In the genomic region with DNA sequence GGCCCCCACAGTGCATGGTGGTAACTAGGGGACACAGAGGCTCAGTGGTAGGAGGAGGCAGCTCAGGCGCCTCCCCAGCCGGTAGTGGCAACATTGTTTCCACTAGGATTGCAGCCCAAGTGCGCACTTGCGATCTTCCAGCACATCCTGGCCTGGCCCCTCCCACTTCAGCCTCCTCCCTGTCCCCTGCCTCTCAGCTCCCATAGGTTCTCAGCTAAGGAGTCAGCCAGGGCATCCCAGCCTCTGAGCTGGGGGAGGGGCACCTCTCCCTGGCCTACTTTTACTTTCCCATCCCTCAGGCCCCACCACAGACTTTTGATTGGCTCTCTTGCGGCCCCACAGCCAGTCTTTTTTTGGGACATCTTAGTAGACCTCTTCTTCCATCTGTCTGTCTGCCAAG, we compare ENCODE assay signal across 8 mouse cellular contexts. TPM values are rescaled to one million over a fixed set of nuclear protein-coding genes. Genes with fewer than 3 reads are reported as not detected.
DNase-seq lines count a peak whose midpoint lies in the region; ATAC-seq and TF ChIP-seq lines count a peak whose summit lies in the region.

No protein-coding gene starts in this region.

- peaks cover 70% of the 10 kb centered on the region for H3K4me1 ChIP-seq in embryonic facial prominence, embryonic 10.5 days
- peaks cover 20% of the 10 kb centered on the region for H3K4me1 ChIP-seq in heart, postnatal 0 days (ENCODE audit: control insufficient read depth, insufficient read depth)
- H3K4me1 ChIP-seq in limb, embryonic 11.5 days (ENCODE audit: control insufficient read depth, insufficient read depth, low read length), result peaks cover 3% of the 10 kb centered on the region
- H3K4me1 ChIP-seq in forebrain, embryonic 15.5 days, result peaks cover 17% of the 10 kb centered on the region
- no peaks in the 10 kb centered on the region for H3K4me1 ChIP-seq in forebrain, embryonic 14.5 days (ENCODE audit: control insufficient read depth, insufficient read depth, low read length)

- WGBS in embryonic facial prominence, embryonic 10.5 days, result 7% methylated on average over 5 of the region's 5 CpGs
- 17% methylated on average over 5 of the region's 5 CpGs for WGBS in heart, postnatal 0 days
- WGBS in limb, embryonic 11.5 days, result 11% methylated on average over 5 of the region's 5 CpGs
- 11% methylated on average over 5 of the region's 5 CpGs for WGBS in forebrain, embryonic 15.5 days
- 11% methylated on average over 5 of the region's 5 CpGs for WGBS in forebrain, embryonic 14.5 days

- no peak overlapping the region for H3K9ac ChIP-seq in heart, postnatal 0 days (replicated peaks; ENCODE audit: low read depth, low read length)
- H3K9ac ChIP-seq in limb, embryonic 11.5 days (ENCODE audit: low read length), result no peak overlapping the region
- H3K9ac ChIP-seq in forebrain, embryonic 15.5 days (replicated peaks), result no peak overlapping the region
- no peak overlapping the region for H3K9ac ChIP-seq in forebrain, embryonic 14.5 days (ENCODE audit: low read length)

- peak overlapping the region; percentile 35 for H3K4me3 ChIP-seq in embryonic facial prominence, embryonic 10.5 days
- no peak overlapping the region for H3K4me3 ChIP-seq in heart, postnatal 0 days (ENCODE audit: low read depth, low read length)
- H3K4me3 ChIP-seq in limb, embryonic 11.5 days (ENCODE audit: low read depth, low read length), result no peak overlapping the region
- no peak overlapping the region for H3K4me3 ChIP-seq in forebrain, embryonic 15.5 days
- H3K4me3 ChIP-seq in forebrain, embryonic 14.5 days (ENCODE audit: low read depth, low read length), result no peak overlapping the region

- TF ChIP-seq CTCF in heart, postnatal 0 days (IDR thresholded peaks at IDR 0.05; ENCODE audit: low read depth), result no peak

- no peaks in the 10 kb centered on the region for H3K9me3 ChIP-seq in embryonic facial prominence, embryonic 10.5 days
- no peaks in the 10 kb centered on the region for H3K9me3 ChIP-seq in heart, postnatal 0 days (replicated peaks; ENCODE audit: control insufficient read depth, low read length)
- no peaks in the 10 kb centered on the region for H3K9me3 ChIP-seq in limb, embryonic 11.5 days (ENCODE audit: control insufficient read depth, low read length)
- no peaks in the 10 kb centered on the region for H3K9me3 ChIP-seq in forebrain, embryonic 15.5 days
- H3K9me3 ChIP-seq in forebrain, embryonic 14.5 days (replicated peaks; ENCODE audit: control insufficient read depth, low read length), result no peaks in the 10 kb centered on the region

- peak; percentile 23 for ATAC-seq in heart, postnatal 0 days (ENCODE audit: insufficient read depth, low read depth)
- ATAC-seq in limb, embryonic 11.5 days (ENCODE audit: insufficient number of reproducible peaks, low FRiP score, low TSS enrichment, low read depth), result no peak
- ATAC-seq in forebrain, embryonic 15.5 days (replicated peaks), result no peak
- no peak for ATAC-seq in forebrain, embryonic 14.5 days

- H3K27me3 ChIP-seq in embryonic facial prominence, embryonic 10.5 days (replicated peaks; ENCODE audit: low read depth, poor library complexity, severe bottlenecking), result peaks cover 6% of the 10 kb centered on the region; the same call in 1 of the 2 replicates
- H3K27me3 ChIP-seq in heart, postnatal 0 days (ENCODE audit: control insufficient read depth, insufficient read depth, low read length), result no peaks in the 10 kb centered on the region
- no peaks in the 10 kb centered on the region for H3K27me3 ChIP-seq in limb, embryonic 11.5 days (ENCODE audit: control insufficient read depth, insufficient read depth, low read length)
- no peaks in the 10 kb centered on the region for H3K27me3 ChIP-seq in forebrain, embryonic 15.5 days
- H3K27me3 ChIP-seq in forebrain, embryonic 14.5 days (replicated peaks; ENCODE audit: control insufficient read depth, insufficient read depth, low read length), result no peaks in the 10 kb centered on the region

- peak overlapping the region; percentile 31; the same call in 1 of the 2 replicates for H3K27ac ChIP-seq in embryonic facial prominence, embryonic 10.5 days (replicated peaks)
- peak overlapping the region; percentile 32; the same call in 1 of the 2 replicates for H3K27ac ChIP-seq in heart, postnatal 0 days (ENCODE audit: low read depth)
- H3K27ac ChIP-seq in limb, embryonic 11.5 days (replicated peaks; ENCODE audit: low read depth, low read length), result no peak overlapping the region
- H3K27ac ChIP-seq in forebrain, embryonic 15.5 days (replicated peaks), result no peak overlapping the region
- H3K27ac ChIP-seq in forebrain, embryonic 14.5 days (ENCODE audit: low read depth, low read length), result no peak overlapping the region

- peak overlapping the region; percentile 35; the same call in 1 of the 2 replicates for H3K4me2 ChIP-seq in heart, postnatal 0 days (ENCODE audit: low read depth, low read length)
- H3K4me2 ChIP-seq in limb, embryonic 11.5 days (ENCODE audit: low read depth, severe bottlenecking), result peak overlapping the region; percentile 18; the same call in 1 of the 2 replicates
- H3K4me2 ChIP-seq in forebrain, embryonic 15.5 days (replicated peaks), result no peak overlapping the region
- H3K4me2 ChIP-seq in forebrain, embryonic 14.5 days (ENCODE audit: low read length), result no peak overlapping the region

- 0 out of 2 replicates have a peak, but pooled peaks cover 2% of the 10 kb centered on the region for H3K36me3 ChIP-seq in embryonic facial prominence, embryonic 10.5 days (replicated peaks)
- H3K36me3 ChIP-seq in heart, postnatal 0 days (replicated peaks; ENCODE audit: control insufficient read depth, insufficient read depth, low read length), result no peaks in the 10 kb centered on the region
- H3K36me3 ChIP-seq in limb, embryonic 11.5 days (ENCODE audit: control insufficient read depth, insufficient read depth, low read length), result no peaks in the 10 kb centered on the region
- H3K36me3 ChIP-seq in forebrain, embryonic 15.5 days, result no peaks in the 10 kb centered on the region
- no peaks in the 10 kb centered on the region for H3K36me3 ChIP-seq in forebrain, embryonic 14.5 days (ENCODE audit: control insufficient read depth, insufficient read depth, low read length)

- DNase-seq in thymus, postnatal 4 days, result peak; percentile 19
- DNase-seq in thymus, postnatal 36 days, result no peak
- DNase-seq in embryonic facial prominence, embryonic 10.5 days (ENCODE audit: low spot score), result peak; percentile 73
- DNase-seq in heart, postnatal 0 days (ENCODE audit: low spot score), result peak; percentile 73
- DNase-seq in limb, embryonic 11.5 days (ENCODE audit: low spot score), result no peak
- peak; percentile 52 for DNase-seq in ovary, postnatal 36 days (ENCODE audit: low spot score)
- DNase-seq in forebrain, embryonic 14.5 days (ENCODE audit: low spot score), result no peak

- TF ChIP-seq EP300 in heart, postnatal 0 days (IDR thresholded peaks at IDR 0.05; ENCODE audit: low read depth), result no peak

RNA-seq across cellular contexts. Expression of gene Rrp9, which starts 3.9 kb away (rescaled TPM):
- 77.5 and 83.8 TPM in 2 replicates for polyA plus RNA-seq in embryonic facial prominence, embryonic 10.5 days (2016; fragmentation: Nextera tagmentation; extraction: Ambion mirVana)
- 16.5 and 54.6 TPM in 2 replicates for total RNA-seq in heart, postnatal 0 days (2014; rRNA removed; ENCODE audit: low replicate concordance)
- polyA plus RNA-seq in heart, postnatal 0 days (2015; fragmentation: Nextera tagmentation; extraction: Ambion mirVana), result 17.6 and 21.0 TPM in 2 replicates
- 55.4 and 55.7 TPM in 2 replicates for polyA plus RNA-seq in limb, embryonic 11.5 days (2014; fragmentation: Nextera tagmentation; extraction: Ambion mirVana)
- 57.9 and 60.9 TPM in 2 replicates for polyA plus RNA-seq in forebrain, embryonic 15.5 days (2015; fragmentation: Nextera tagmentation; extraction: Ambion mirVana)
- 45.6 and 48.9 TPM in 2 replicates for polyA plus RNA-seq in forebrain, embryonic 14.5 days (2014; fragmentation: Nextera tagmentation; extraction: Ambion mirVana)

RNA-seq across cellular contexts. Expression of gene Parp3, which starts 4.9 kb away (rescaled TPM):
- 1.6 and 3.2 TPM in 2 replicates for polyA plus RNA-seq in embryonic facial prominence, embryonic 10.5 days (2016; fragmentation: Nextera tagmentation; extraction: Ambion mirVana)
- total RNA-seq in heart, postnatal 0 days (2014; rRNA removed; ENCODE audit: low replicate concordance), result 7.2 and 16.7 TPM in 2 replicates
- polyA plus RNA-seq in heart, postnatal 0 days (2015; fragmentation: Nextera tagmentation; extraction: Ambion mirVana), result 2.8 and 2.9 TPM in 2 replicates
- 1.5 and 2.0 TPM in 2 replicates for polyA plus RNA-seq in limb, embryonic 11.5 days (2014; fragmentation: Nextera tagmentation; extraction: Ambion mirVana)
- polyA plus RNA-seq in forebrain, embryonic 15.5 days (2015; fragmentation: Nextera tagmentation; extraction: Ambion mirVana), result 0.41 and 0.47 TPM in 2 replicates
- 0.63 and 0.72 TPM in 2 replicates for polyA plus RNA-seq in forebrain, embryonic 14.5 days (2014; fragmentation: Nextera tagmentation; extraction: Ambion mirVana)

RNA-seq across cellular contexts. Expression of gene Gpr62, which starts 6.2 kb away (rescaled TPM):
- polyA plus RNA-seq in embryonic facial prominence, embryonic 10.5 days (2016; fragmentation: Nextera tagmentation; extraction: Ambion mirVana), result 0.16 and 0.55 TPM in 2 replicates
- not detected in 2 replicates for total RNA-seq in heart, postnatal 0 days (2014; rRNA removed; ENCODE audit: low replicate concordance)
- polyA plus RNA-seq in heart, postnatal 0 days (2015; fragmentation: Nextera tagmentation; extraction: Ambion mirVana), result 0.11 TPM in 1 of 2 replicates, not detected in the other
- polyA plus RNA-seq in limb, embryonic 11.5 days (2014; fragmentation: Nextera tagmentation; extraction: Ambion mirVana), result 0.24 and 0.58 TPM in 2 replicates
- polyA plus RNA-seq in forebrain, embryonic 15.5 days (2015; fragmentation: Nextera tagmentation; extraction: Ambion mirVana), result 0.64 and 0.75 TPM in 2 replicates
- polyA plus RNA-seq in forebrain, embryonic 14.5 days (2014; fragmentation: Nextera tagmentation; extraction: Ambion mirVana), result 0.56 and 0.89 TPM in 2 replicates

RNA-seq across cellular contexts. Expression of gene Pcbp4, which starts 18.8 kb away (rescaled TPM):
- 320 and 346 TPM in 2 replicates for polyA plus RNA-seq in embryonic facial prominence, embryonic 10.5 days (2016; fragmentation: Nextera tagmentation; extraction: Ambion mirVana)
- total RNA-seq in heart, postnatal 0 days (2014; rRNA removed; ENCODE audit: low replicate concordance), result 157 and 188 TPM in 2 replicates
- polyA plus RNA-seq in heart, postnatal 0 days (2015; fragmentation: Nextera tagmentation; extraction: Ambion mirVana), result 40.9 and 44.1 TPM in 2 replicates
- polyA plus RNA-seq in limb, embryonic 11.5 days (2014; fragmentation: Nextera tagmentation; extraction: Ambion mirVana), result 162 and 172 TPM in 2 replicates
- polyA plus RNA-seq in forebrain, embryonic 15.5 days (2015; fragmentation: Nextera tagmentation; extraction: Ambion mirVana), result 251 and 266 TPM in 2 replicates
- 199 and 226 TPM in 2 replicates for polyA plus RNA-seq in forebrain, embryonic 14.5 days (2014; fragmentation: Nextera tagmentation; extraction: Ambion mirVana)

RNA-seq across cellular contexts. Expression of gene Abhd14a, which starts 24.4 kb away (rescaled TPM):
- polyA plus RNA-seq in embryonic facial prominence, embryonic 10.5 days (2016; fragmentation: Nextera tagmentation; extraction: Ambion mirVana), result 40.1 and 40.4 TPM in 2 replicates
- 57.3 and 64.8 TPM in 2 replicates for total RNA-seq in heart, postnatal 0 days (2014; rRNA removed; ENCODE audit: low replicate concordance)
- polyA plus RNA-seq in heart, postnatal 0 days (2015; fragmentation: Nextera tagmentation; extraction: Ambion mirVana), result 45.8 and 47.1 TPM in 2 replicates
- 39.6 and 43.2 TPM in 2 replicates for polyA plus RNA-seq in limb, embryonic 11.5 days (2014; fragmentation: Nextera tagmentation; extraction: Ambion mirVana)
- 64.8 and 68.5 TPM in 2 replicates for polyA plus RNA-seq in forebrain, embryonic 15.5 days (2015; fragmentation: Nextera tagmentation; extraction: Ambion mirVana)
- 51.9 and 60.2 TPM in 2 replicates for polyA plus RNA-seq in forebrain, embryonic 14.5 days (2014; fragmentation: Nextera tagmentation; extraction: Ambion mirVana)

Comparison
In these comparisons a context has a peak if more than half of its experiments do, and no peak if none do; other contexts are left out.
1. DNase-seq: peak in thymus, postnatal 4 days (single experiment), embryonic facial prominence, embryonic 10.5 days (single experiment), heart, postnatal 0 days (single experiment) and ovary, postnatal 36 days (single experiment); none in thymus, postnatal 36 days (0 of 2), limb, embryonic 11.5 days (single experiment) and forebrain, embryonic 14.5 days (single experiment).
2. H3K27ac ChIP-seq: peak in embryonic facial prominence, embryonic 10.5 days (single experiment) and heart, postnatal 0 days (single experiment); none in limb, embryonic 11.5 days (single experiment), forebrain, embryonic 15.5 days (single experiment) and forebrain, embryonic 14.5 days (single experiment).
3. H3K4me2 ChIP-seq: peak in heart, postnatal 0 days (single experiment) and limb, embryonic 11.5 days (single experiment); none in forebrain, embryonic 15.5 days (single experiment) and forebrain, embryonic 14.5 days (single experiment).